Mouse (Mus musculus): ENCODE data around the gene Tmem50a.

Tmem50a gene

DNA sequence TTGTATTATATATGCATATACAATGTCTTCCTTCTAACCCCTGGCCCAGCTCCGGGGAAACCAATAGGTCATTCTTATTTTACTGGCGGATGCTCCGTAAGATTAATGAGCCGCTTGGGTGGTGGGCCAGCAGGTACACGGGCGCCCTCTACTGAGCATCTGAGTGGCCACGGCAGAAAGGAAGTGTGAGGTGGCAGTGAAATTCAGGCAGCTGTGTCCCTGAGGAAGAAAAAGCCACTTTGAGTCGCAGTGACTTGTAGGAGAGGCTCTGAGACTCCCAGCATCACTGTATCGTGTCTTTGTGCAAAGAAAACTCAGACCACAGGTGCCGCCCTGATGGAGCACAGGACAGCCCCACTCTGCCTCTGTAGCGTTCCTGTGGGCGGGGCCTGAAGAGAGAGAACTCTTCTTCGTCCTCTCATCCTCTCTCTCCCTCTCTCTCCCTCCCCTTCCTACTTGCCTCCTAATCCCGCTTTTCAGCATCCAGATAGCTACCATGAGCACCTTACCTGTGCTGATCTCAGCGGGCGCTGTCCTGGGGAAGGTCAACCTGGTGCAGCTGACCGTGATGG is 35.3 kb downstream of the Tmem50a start:
- DNase-seq (ENCODE audit: low spot score in 2 of 2), result peak in 1 of 2 experiments; percentile 66

DNA sequence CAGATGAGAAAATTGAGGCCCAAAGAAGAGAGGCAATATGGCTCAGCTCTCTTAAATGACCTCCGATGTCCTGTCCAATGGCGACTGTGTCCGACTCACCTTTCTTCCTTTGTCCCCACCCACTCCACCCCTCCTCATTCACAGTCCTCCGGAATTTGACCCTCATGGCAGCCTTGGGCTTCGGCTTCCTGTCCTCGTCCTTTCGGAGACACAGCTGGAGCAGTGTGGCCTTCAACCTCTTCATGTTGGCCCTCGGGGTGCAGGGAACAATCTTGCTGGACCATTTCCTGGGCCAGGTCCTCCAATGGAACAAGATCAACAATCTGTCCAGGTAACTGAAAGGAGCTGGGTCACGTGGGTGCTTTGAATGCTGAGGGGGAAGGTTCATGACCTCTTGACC is 38.7 kb downstream of the Tmem50a start:
- DNase-seq (ENCODE audit: low spot score in 2 of 2), result no peak

- no peak for DNase-seq (ENCODE audit: low spot score in 2 of 2)
These were observed 42.9 kb downstream of the Tmem50a start for GRCm38 (mm10) chr4:134871950-134872349.

GRCm38 (mm10) chr4:134871477-134871876 is 43.3 kb downstream of the Tmem50a start:
- no peak for DNase-seq (ENCODE audit: low spot score in 2 of 2)

GRCm38 (mm10) chr4:134869815-134870375 is 44.9 kb downstream of the Tmem50a start:
- no peak for DNase-seq (ENCODE audit: low spot score in 2 of 2)

GRCm38 (mm10) chr4:134869068-134869730 is 45.6 kb downstream of the Tmem50a start:
- no peak for DNase-seq (ENCODE audit: low spot score in 2 of 2)

DNA sequence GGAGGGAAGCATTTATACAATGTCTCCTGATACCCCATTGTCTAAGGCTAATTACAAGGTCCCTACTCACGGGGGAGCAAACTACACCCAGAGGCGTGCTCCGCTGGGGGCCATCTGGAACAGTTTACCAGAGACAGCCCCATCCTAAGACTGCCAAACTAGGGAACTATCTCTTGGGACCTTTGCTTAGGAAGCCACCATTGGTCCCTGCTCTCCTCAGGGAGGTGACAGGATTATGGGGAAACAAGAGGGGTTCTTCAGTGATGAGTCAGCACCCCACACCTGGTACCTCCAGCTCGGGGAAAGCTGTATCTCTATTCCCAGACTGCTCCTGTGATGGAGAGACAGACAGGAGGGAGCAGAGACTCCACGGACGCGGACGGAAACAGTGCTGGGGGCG is 46.3 kb downstream of the Tmem50a start:
- DNase-seq (ENCODE audit: low spot score in 2 of 2), result no peak

- no peak for DNase-seq (ENCODE audit: low spot score in 2 of 2)
These were observed 46.8 kb downstream of the Tmem50a start for GRCm38 (mm10) chr4:134868065-134868464.

DNA sequence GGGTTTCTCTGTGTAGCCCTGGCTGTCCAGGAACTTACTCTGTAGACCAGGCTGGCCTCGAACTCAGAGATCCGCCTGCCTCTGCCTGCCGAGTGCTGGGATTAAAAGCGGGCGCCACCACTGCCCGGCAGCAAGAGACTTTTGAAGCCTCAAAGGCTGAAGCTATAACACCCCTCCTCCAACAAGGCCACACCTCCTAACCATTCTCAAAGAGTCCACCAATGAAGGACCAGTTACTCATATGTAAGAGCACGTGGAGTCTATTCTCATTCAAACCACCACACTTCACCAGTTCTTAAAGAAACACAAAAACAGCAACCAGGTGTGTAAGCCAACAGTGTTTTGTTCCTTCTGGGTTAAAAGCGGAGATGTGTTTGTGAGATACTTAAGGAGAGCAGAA is 47.2 kb downstream of the Tmem50a start:
- no peak for DNase-seq (ENCODE audit: low spot score in 2 of 2)

DNA sequence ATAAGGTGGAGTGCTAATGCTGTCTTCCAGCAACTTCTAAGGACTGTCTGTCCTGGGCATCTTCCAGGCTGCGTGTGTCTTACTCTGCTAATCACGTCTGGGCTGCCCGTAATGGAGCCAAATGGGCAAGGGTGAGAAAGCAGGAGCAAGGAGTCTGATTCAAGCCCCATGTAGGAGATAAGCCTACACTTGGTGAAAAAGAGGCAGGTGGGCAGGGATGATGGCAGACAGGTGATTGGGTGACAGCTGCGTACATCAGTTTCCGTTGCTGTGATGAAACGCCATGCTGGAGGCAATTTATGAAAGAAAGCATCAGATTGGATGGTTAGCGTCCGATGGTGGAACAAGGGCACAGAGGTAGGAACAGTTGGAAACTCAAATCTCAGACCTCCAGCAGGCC is 47.6 kb downstream of the Tmem50a start:
- DNase-seq (ENCODE audit: low spot score in 2 of 2), result no peak

DNA sequence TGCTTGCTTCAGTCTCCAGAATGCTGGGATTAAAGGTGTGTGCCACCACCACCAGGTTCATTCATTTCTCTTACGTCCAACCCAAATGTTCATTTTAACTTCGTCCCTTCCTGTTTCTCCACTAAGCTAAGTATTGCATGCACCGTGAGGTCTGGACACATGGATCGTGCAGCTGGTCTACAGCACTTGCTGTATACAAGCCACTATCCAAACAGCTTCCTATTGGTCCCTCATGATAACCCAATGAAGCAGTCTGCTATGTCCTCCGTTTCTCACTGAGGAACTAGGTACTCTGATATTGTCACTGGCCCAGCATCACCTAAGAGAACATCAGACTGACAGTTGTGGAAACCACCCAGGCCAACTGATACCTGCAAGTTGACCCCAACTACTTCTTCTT is 49.0 kb downstream of the Tmem50a start:
- no peak for DNase-seq (ENCODE audit: low spot score in 2 of 2)

DNA sequence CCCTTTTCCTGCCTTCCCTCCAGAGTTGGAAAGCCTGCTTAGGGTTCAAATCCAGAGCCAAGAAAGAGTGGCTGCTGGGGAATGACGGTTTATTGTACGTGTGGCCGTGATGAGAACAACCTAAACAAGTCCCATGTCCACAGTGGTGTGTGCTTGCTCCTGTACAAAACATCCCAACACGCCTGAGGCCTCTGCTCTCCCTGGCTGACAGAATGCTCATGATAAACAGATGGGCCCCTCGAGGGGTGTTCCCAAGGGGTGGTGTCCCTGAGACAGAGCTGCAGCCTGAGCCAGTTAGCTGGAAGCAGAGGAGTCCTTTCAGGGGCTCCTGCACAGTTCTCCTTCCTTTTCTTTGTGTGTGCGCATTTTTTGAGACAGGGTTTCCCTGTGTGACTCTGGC is 49.5 kb downstream of the Tmem50a start:
- DNase-seq (ENCODE audit: low spot score in 2 of 2), result no peak

DNA sequence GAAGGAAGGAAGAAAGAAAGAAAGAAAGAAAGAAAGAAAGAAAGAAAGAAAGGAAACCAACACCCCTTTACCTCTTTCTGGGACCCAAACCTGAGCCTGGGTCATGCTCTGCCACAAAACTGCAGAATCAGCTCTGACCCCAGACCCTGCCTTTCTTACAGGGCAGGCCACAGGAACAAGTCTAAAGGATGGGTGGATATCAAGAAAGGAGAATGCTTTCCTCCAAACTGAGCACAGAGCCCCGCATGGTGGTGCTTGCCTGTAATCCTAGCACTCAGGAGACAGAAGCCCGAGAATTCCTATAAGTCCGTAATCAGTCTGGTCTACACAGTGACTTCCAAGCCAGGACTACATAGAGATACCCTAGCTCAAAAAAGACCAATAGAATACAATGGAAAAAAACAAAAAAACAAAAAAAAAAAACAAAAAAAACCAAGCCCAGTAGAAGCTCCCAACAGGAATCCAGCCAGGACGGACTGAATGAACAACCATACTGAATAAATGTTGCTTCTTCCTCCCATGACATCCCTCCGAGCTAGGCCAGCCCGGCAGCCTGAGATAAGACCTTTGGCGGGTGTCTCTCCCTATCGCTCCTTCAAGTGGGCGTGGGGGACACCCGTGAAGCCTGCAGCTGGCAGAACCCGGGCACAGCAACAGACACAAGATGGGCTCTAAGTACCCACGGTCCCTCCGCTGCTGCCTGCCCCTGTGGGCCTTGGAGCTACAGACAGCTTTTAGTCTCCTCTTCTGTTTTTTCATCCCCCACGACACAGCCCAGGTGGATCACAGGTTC is 50.7 kb downstream of the Tmem50a start, which contains the start of gene Rhd:
Gene Rhd (plus strand): TSS at position 600 of the 793 bp plus-strand sequence.
- no peak for DNase-seq (ENCODE audit: low spot score in 2 of 2)

DNA sequence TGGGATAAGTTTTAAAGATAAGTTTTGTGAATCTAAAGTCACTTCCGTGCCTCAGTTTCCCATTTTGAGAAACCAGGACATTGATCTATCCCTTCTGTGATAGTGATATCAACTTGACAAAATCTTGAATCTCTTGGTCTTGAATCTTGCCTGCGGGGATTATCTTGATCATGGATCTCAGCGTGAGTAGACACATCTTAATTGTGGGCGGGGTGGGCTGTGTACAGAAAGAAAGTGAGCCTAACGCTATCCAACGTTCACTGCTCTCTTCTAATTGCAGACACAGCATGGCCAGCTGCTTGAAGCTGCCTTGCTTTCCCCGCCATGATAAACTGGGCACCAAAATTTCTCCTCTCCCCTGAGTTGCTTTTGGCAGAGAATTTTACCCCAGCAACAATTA is 51.8 kb downstream of the Tmem50a start:
- no peak for DNase-seq (ENCODE audit: low spot score in 2 of 2)

DNA sequence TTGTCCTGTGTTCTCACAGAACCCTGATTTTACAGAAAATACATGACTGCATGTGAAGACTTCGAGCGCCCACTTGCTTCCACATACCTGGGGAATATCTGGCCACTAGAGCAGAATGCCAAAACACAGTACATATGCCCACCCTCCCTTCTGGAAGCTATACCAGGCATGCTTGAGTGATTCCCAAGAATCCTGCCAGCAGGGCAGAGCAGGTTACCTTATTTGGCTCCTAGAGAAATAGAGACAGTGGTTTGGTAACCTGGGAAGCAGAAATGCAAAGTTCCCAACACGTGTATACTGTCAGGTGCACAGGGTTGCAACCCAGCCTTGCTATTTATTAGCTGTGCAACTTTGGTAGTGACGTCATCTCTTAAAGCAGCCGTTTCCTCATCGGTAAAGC is 52.9 kb downstream of the Tmem50a start:
- no peak for DNase-seq (ENCODE audit: low spot score in 2 of 2)

GRCm38 (mm10) chr4:134858494-134858893 is 56.3 kb downstream of the Tmem50a start:
- no peak for DNase-seq (ENCODE audit: low spot score in 2 of 2)

DNA sequence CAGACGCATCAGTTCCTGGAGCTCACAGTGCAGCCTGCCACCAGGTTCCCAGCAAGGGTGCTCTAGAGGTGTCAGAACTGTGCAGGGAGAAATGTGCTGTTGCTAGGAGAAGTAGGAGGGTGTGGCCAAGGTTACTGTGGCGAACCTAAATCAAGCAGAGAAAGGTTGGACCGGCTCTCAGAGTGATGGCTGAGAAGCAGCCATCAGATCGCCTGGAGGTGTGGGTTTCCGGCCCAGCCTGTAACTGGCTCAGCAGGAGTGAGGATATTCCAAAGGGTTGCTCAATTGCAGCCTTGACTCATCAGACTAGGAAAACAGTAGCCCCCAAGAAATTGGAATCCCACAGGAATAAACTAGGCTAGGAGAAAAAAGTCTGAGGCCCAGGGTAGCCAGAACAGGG is 58.3 kb downstream of the Tmem50a start:
- no peak for DNase-seq (ENCODE audit: low spot score in 2 of 2)

- DNase-seq (ENCODE audit: low spot score in 2 of 2), result no peak
These were observed 58.8 kb downstream of the Tmem50a start for GRCm38 (mm10) chr4:134856056-134856455.

DNA sequence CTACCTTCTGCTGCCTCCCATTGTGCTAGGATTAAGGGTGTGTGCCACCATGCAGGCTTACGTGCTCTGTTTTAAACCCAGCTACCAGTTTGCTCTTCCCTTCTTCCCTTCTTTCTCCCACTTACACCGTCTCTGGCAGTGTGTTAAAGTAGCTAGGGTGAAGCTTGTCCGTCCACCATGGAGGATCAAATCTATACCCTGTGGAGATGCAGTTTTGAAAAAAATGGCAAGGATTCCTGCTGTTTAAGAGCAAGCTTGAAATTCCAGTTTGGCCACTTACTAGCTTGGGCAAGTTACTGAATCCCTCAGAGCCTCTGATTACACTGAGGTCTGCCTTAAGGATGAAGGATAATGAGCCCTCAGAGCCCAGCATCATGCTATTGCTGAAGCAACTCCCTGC is 59.5 kb downstream of the Tmem50a start:
- DNase-seq (ENCODE audit: low spot score in 2 of 2), result no peak

DNA sequence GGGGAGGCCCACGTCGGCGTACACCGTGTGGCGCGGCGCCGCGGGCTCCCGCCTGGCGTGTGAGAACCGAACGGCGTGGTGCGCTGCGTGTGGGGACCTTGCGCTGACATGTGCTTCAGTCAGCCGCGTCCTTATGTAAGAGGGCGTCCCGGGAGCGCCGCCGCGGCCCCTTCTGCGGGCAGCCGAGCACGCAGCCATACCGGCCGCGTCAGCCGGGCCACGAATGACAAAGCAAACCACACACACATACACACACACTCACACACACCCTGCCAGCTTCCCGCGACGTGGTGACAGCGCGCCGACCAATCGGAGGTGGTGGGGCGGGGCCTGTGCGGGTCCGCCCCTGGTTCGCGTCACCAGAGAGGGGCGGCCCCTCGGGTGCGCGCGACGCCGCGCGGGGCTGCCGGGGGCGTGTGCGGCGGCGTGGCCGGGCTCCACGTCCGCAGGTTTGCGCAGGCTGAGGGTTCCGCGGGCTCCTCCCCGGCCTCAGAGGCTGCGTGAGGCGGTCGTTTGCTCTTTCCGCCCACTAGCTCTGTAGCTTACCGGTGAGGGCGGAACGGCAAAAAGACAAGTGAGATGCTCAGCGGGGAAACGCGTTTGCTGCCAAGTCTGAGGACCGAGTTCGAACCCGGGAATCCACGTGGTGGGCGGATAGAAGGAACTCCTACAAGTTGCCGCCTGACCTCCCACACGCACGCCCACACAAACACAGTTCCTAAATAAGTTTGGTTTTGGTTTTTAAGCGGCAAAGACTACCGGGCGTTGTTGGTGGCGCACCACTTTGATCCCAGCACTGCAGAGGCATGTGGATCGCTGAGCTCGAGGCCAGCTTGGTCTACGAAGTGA is 61.0 kb downstream of the Tmem50a start:
- DNase-seq (ENCODE audit: low spot score in 2 of 2), result peak; percentile 93 to 94

DNA sequence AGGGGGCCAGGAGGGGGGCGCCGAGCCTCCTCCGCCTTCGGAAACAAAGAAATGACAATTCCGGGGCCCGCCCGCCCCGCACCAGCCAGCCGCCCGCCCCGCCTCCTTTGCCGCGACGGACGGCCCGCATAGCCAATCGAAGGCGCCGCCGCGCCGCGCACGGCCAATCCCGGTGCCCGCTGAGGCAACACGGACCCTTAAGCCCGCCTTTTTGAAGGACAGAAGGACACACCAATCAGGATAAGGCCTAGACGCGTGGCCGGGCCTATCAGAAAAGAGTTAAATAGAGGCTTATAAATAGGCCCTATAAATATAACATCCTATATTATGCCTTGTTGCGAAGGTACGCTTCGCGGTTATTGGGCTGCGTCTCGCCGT is 61.6 kb downstream of the Tmem50a start, which contains the start of gene Maco1:
Gene Maco1 (minus strand): TSS at position 87 of the 378 bp plus-strand sequence.
- DNase-seq (ENCODE audit: low spot score in 2 of 2), result peak; percentile 98 to 100

All from frontal cortex, postnatal 10 days (tissue).